Mouse (Mus musculus) midbrain, embryonic 11.5 days (tissue): ENCODE results near the gene Syt6. TPM values are rescaled to one million over a fixed set of nuclear protein-coding genes. Genes with fewer than 3 reads are reported as not detected.

ENCODE experiments used
- ATAC-seq: fragments of 200-750 bp; cut with Nextera tagmentation; 2 replicates; pipeline ENCODE4 v1.8.0; 2017; ENCODE audit warnings: moderate TSS enrichment, moderate library complexity; ENCODE audit not compliant: low FRiP score
- DNase-seq: peaks from one replicate; pipeline ENCODE4 v3.0.0; 2015; ENCODE audit warnings: low spot score; ENCODE audit errors: missing footprints
- H3K27ac ChIP-seq: fragments of 300-500 bp; sonication (generic); 2 replicates; pipeline ENCODE4 v1.5.1; 2014; ENCODE audit warnings: low read depth, low read length
- H3K27me3 ChIP-seq: fragments of 300-500 bp; sonication (generic); 2 replicates; pipeline ENCODE4 v1.6.1; 2014; ENCODE audit warnings: mild to moderate bottlenecking, low read length, moderate library complexity, mixed read lengths; ENCODE audit not compliant: control insufficient read depth, insufficient read depth
- H3K36me3 ChIP-seq: fragments of 300-500 bp; sonication (generic); 2 replicates; pipeline ENCODE4 v1.6.1; 2014; ENCODE audit warnings: mild to moderate bottlenecking, low read length, moderate library complexity, mixed read lengths; ENCODE audit not compliant: control insufficient read depth, insufficient read depth
- H3K4me1 ChIP-seq: fragments of 300-500 bp; sonication (generic); 2 replicates; pipeline ENCODE4 v1.6.1; 2014; ENCODE audit warnings: low read length; ENCODE audit not compliant: control insufficient read depth, insufficient read depth
- H3K4me2 ChIP-seq: fragments of 300-500 bp; sonication (generic); 2 replicates; pipeline ENCODE4 v1.6.1; 2014; ENCODE audit warnings: mild to moderate bottlenecking, moderate library complexity
- H3K4me3 ChIP-seq: fragments of 300-500 bp; sonication (generic); 2 replicates; pipeline ENCODE4 v1.5.1; 2014; ENCODE audit warnings: low read depth, low read length
- H3K9ac ChIP-seq: fragments of 300-500 bp; sonication (generic); 2 replicates; pipeline ENCODE4 v1.6.1; 2014; ENCODE audit warnings: low read length
- H3K9me3 ChIP-seq: fragments of 300-500 bp; sonication (generic); 2 replicates; pipeline ENCODE4 v1.6.1; 2016; ENCODE audit warnings: low read length; ENCODE audit not compliant: control insufficient read depth
- WGBS: fragments of 180-500 bp; shearing (Covaris S2); extraction: QIAGEN DNeasy Blood & Tissue Kit; methylation state at CpG from one replicate; pipeline ENCODE4 v1.1.7; 2014; 5-methylcytosine and 5-hydroxymethylcytosine counted together
- polyA plus RNA-seq: library from polyadenylated mRNA; unstranded; fragments of >200 nt; fragmentation: Nextera tagmentation; extraction: Ambion mirVana; gene quantifications from 2 replicates; pipeline ENCODE4 v1.2.1, GENCODE M21; 2014

Syt6 gene
- polyA plus RNA-seq, 1 experiment from 2014 or later: 4.3 TPM

DNA sequence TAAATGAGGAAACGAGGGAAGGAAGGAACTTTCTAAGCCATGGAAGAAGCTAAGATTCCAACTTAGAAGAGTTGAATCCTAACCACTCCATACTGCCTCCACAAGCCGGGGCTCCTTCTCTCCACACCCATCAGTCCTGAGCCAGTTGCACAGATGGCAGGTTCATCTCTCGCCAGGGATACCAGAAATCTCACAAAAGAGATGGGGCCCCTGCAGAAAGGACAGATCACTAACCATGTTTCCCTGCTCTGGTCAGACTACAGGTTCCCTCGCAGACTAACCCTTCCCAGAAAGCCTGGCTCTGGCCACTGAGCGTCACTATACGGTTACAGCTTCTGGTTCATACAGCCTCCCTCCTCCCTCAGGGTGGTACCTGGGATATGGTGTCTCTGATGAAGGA is 74.7 kb downstream of the Syt6 start:
- no peaks in the 10 kb centered on the region for H3K9me3 ChIP-seq
- no peak overlapping the region for H3K4me2 ChIP-seq
- H3K4me1 ChIP-seq: no peaks in the 10 kb centered on the region
- H3K4me3 ChIP-seq: no peak overlapping the region
- no peaks in the 10 kb centered on the region for H3K36me3 ChIP-seq
- ATAC-seq (no peak), DNase-seq (peak; percentile 39)
- H3K9ac ChIP-seq: no peak overlapping the region
- no peaks in the 10 kb centered on the region for H3K27me3 ChIP-seq
- 75% methylated on average over 6 of the region's 6 CpGs for WGBS
- no peak overlapping the region for H3K27ac ChIP-seq

GRCm38 (mm10) chr3:103650406-103650805 is 75.4 kb downstream of the Syt6 start:
- H3K27ac ChIP-seq: no peak overlapping the region
- no peaks in the 10 kb centered on the region for H3K9me3 ChIP-seq
- no peaks in the 10 kb centered on the region for H3K4me1 ChIP-seq
- no peak overlapping the region for H3K9ac ChIP-seq
- no peak overlapping the region for H3K4me3 ChIP-seq
- ATAC-seq: no peak
- no peaks in the 10 kb centered on the region for H3K27me3 ChIP-seq
- WGBS: 34% methylated on average over 1 of the region's 1 CpGs
- no peak overlapping the region for H3K4me2 ChIP-seq
- no peaks in the 10 kb centered on the region for H3K36me3 ChIP-seq
- no peak for DNase-seq

DNA sequence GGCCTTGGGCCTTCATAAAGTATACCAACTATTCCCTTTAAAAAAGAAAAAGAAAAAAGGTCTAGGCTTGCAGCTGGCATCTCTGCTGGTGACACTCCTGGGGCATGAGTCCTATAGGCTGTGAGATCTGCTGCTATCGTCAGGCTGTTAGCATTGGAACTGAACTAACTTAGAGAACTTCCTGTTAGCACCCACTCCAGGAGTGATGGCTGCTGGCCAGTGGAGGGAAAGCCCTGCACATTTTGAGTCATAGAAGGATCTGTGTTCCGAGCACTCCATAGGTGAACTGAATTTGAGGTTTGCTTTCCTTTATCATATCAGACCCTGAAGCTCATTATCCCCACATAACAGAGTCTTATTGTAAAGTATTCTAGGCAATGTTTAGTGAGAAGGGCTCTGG is 85.0 kb downstream of the Syt6 start:
- Histone ChIP-seq H3K36me3 (no peaks in the 10 kb centered on the region), H3K9me3 (no peaks in the 10 kb centered on the region), H3K9ac (no peak overlapping the region), H3K4me2 (no peak overlapping the region), H3K27me3 (no peaks in the 10 kb centered on the region), H3K27ac (no peak overlapping the region), H3K4me3 (no peak overlapping the region), H3K4me1 (no peaks in the 10 kb centered on the region)
- no peak for ATAC-seq
- 79% methylated on average over 2 of the region's 2 CpGs for WGBS
- DNase-seq: no peak

- Histone ChIP-seq H3K9ac (no peak overlapping the region), H3K4me1 (no peaks in the 10 kb centered on the region), H3K4me3 (no peak overlapping the region), H3K27ac (no peak overlapping the region), H3K27me3 (no peaks in the 10 kb centered on the region), H3K36me3 (no peaks in the 10 kb centered on the region), H3K9me3 (no peaks in the 10 kb centered on the region), H3K4me2 (no peak overlapping the region)
- DNase-seq: no peak
- ATAC-seq: no peak
- 89% methylated on average over 8 of the region's 8 CpGs for WGBS
Measured at GRCm38 (mm10) chr3:103661714-103662113, 86.7 kb downstream of the Syt6 start.

- H3K9ac ChIP-seq: no peak overlapping the region
- no peaks in the 10 kb centered on the region for H3K36me3 ChIP-seq
- DNase-seq: no peak
- no peaks in the 10 kb centered on the region for H3K9me3 ChIP-seq
- H3K27ac ChIP-seq: no peak overlapping the region
- H3K4me3 ChIP-seq: no peak overlapping the region
- no peak for ATAC-seq
- no peak overlapping the region for H3K4me2 ChIP-seq
- no peaks in the 10 kb centered on the region for H3K27me3 ChIP-seq
- 93% methylated on average over 3 of the region's 3 CpGs for WGBS
- H3K4me1 ChIP-seq: no peaks in the 10 kb centered on the region
Measured at GRCm38 (mm10) chr3:103663385-103663784, 88.4 kb downstream of the Syt6 start.

DNA sequence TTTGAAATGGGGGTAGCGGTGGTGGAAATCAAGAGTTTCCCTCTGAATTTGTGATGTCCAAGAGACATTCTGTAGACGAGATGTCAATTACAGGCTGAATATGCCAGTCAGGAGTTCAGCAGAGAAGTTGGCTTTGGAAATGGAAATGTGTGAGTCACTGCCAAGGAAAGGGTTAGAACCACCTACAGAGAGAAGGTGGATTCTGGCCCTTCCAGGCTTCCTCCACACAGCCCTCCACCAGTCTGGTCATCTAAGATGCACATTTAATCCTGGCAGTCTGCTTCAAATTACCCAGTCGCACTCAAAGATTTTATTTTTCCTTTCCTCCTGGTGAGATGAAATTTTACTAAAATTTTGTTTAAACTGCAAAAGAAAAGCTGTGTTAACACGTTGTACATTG is 97.1 kb downstream of the Syt6 start:
- no peaks in the 10 kb centered on the region for H3K9me3 ChIP-seq
- no peaks in the 10 kb centered on the region for H3K27me3 ChIP-seq
- no peak overlapping the region for H3K4me2 ChIP-seq
- DNase-seq: no peak
- H3K9ac ChIP-seq: no peak overlapping the region
- H3K27ac ChIP-seq: no peak overlapping the region
- H3K4me3 ChIP-seq: no peak overlapping the region
- H3K4me1 ChIP-seq: no peaks in the 10 kb centered on the region
- 75% methylated on average over 4 of the region's 4 CpGs for WGBS
- no peaks in the 10 kb centered on the region for H3K36me3 ChIP-seq
- no peak for ATAC-seq

- Histone ChIP-seq H3K36me3 (no peaks in the 10 kb centered on the region), H3K4me1 (no peaks in the 10 kb centered on the region), H3K27me3 (no peaks in the 10 kb centered on the region), H3K4me2 (no peak overlapping the region), H3K9me3 (no peaks in the 10 kb centered on the region), H3K27ac (no peak overlapping the region), H3K9ac (no peak overlapping the region), H3K4me3 (no peak overlapping the region)
- DNase-seq: no peak
- WGBS: 19% methylated on average over 7 of the region's 7 CpGs
- ATAC-seq: no peak
Measured at GRCm38 (mm10) chr3:103672716-103673115, 97.7 kb downstream of the Syt6 start.

DNA sequence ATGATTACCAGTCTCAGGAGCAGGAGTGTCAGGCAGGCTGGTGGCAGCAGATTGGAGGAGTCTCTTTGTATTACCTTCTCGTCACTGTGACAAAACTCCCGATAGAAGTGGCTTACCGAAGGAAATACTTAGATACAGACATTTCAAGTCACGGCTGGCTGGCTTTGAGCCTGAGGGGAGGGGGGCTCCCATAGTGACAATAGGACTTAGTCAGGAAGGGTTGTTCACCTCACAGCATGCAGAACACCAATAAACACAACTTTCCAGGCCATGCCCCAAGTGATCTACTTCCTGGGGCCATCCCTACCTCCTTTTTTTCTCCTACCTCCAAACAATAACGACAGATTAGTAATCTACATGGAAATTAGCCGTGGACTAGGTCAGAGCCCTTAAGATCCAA is 103.8 kb downstream of the Syt6 start:
- Histone ChIP-seq H3K4me1 (peaks cover 9% of the 10 kb centered on the region), H3K27ac (no peak overlapping the region), H3K36me3 (no peaks in the 10 kb centered on the region), H3K4me3 (no peak overlapping the region), H3K4me2 (no peak overlapping the region), H3K9me3 (no peaks in the 10 kb centered on the region), H3K27me3 (no peaks in the 10 kb centered on the region), H3K9ac (no peak overlapping the region)
- DNase-seq (peak; percentile 79), ATAC-seq (no peak)
- 17% methylated on average over 6 of the region's 6 CpGs for WGBS

GRCm38 (mm10) chr3:103682473-103682872 is 107.4 kb downstream of the Syt6 start:
- Histone ChIP-seq H3K4me2 (no peak overlapping the region), H3K27ac (no peak overlapping the region), H3K9ac (no peak overlapping the region), H3K27me3 (no peaks in the 10 kb centered on the region), H3K4me1 (peaks cover 9% of the 10 kb centered on the region), H3K9me3 (no peaks in the 10 kb centered on the region), H3K4me3 (no peak overlapping the region), H3K36me3 (no peaks in the 10 kb centered on the region)
- peak; percentile 82 for DNase-seq
- ATAC-seq: no peak
- 52% methylated on average over 4 of the region's 4 CpGs for WGBS
